Mouse (Mus musculus) spleen, postnatal 10 days (tissue): ENCODE measurements around the gene Slc36a1.

ENCODE experiments used
- DNase-seq, 2 experiments: peaks; one replicate each; pipeline ENCODE4 v3.0.0; 2021 to 2022; ENCODE audit warnings: low spot score in 2 of 2

The Slc36a1 gene

GRCm38 (mm10) chr11:55274756-55275155 lies 70.6 kb downstream of the Slc36a1 start:
- no peak for DNase-seq
